Mouse (Mus musculus) ES-Bruce4 (cell line): Measurements from ENCODE around the gene Ccdc184. TPM values are rescaled to one million over a fixed set of nuclear protein-coding genes. Genes with fewer than 3 reads are reported as not detected.
A peak's percentile ranks its signal among the peaks of the same experiment; 100 is the strongest.

Experiments used
- H3K27ac ChIP-seq: 2 replicates; pipeline ENCODE4 v1.5.1; 2012; ENCODE audit warnings: low read length, inconsistent platforms; ENCODE audit not compliant: insufficient read depth
- H3K27me3 ChIP-seq: 2 replicates; pipeline ENCODE4 v1.6.1; 2012; ENCODE audit warnings: mild to moderate bottlenecking, low read length, inconsistent platforms; ENCODE audit not compliant: control insufficient read depth, poor library complexity, insufficient read depth, severe bottlenecking
- H3K36me3 ChIP-seq: 2 replicates; pipeline ENCODE4 v1.6.1; 2012; ENCODE audit warnings: inconsistent platforms, mild to moderate bottlenecking, low read length, moderate library complexity; ENCODE audit not compliant: control insufficient read depth, poor library complexity, insufficient read depth, severe bottlenecking
- H3K4me1 ChIP-seq: one replicate; pipeline ENCODE4 v1.8.1; 2011; ENCODE audit warnings: low read length; ENCODE audit not compliant: control insufficient read depth, insufficient read depth
- H3K4me3 ChIP-seq: 2 replicates; pipeline ENCODE4 v1.5.1; 2011; ENCODE audit warnings: low read depth, mild to moderate bottlenecking, low read length
- H3K9ac ChIP-seq: 2 replicates; pipeline ENCODE4 v1.6.1; 2012; ENCODE audit warnings: low read depth, mild to moderate bottlenecking, inconsistent platforms; ENCODE audit not compliant: poor library complexity, severe bottlenecking
- H3K9me3 ChIP-seq: replicated peaks from 2 replicates; pipeline ENCODE4 v1.6.1; 2012; ENCODE audit warnings: mild to moderate bottlenecking, low read length, inconsistent platforms; ENCODE audit not compliant: control insufficient read depth, poor library complexity, insufficient read depth, severe bottlenecking
- CTCF ChIP-seq: IDR thresholded peaks from one replicate; pipeline ENCODE4 v1.8.1; 2011; ENCODE audit warnings: low read depth, low read length
- EP300 ChIP-seq: IDR thresholded peaks from 2 replicates; pipeline ENCODE4 v1.6.1; 2011; ENCODE audit warnings: low read depth, low read length; ENCODE audit not compliant: insufficient read depth
- POLR2A ChIP-seq: IDR thresholded peaks from one replicate; pipeline ENCODE4 v1.8.1; 2011; ENCODE audit warnings: low read length; ENCODE audit not compliant: insufficient read depth
- polyA plus RNA-seq: library from polyadenylated mRNA; stranded (reverse); fragments of >200 nt; gene quantifications from 2 replicates; pipeline ENCODE4 v1.2.4, GENCODE M21; 2011; ENCODE audit warnings: low read depth; ENCODE audit not compliant: missing spikeins, insufficient read depth, insufficient read length

Ccdc184 gene
- polyA plus RNA-seq, 1 experiment: 0.81 TPM

- H3K9ac ChIP-seq: no peak overlapping the region
Observed at GRCm38 (mm10) chr15:98168622-98169004, 1.7 kb downstream of the Ccdc184 start.

GRCm38 (mm10) chr15:98170365-98170764 lies 3.4 kb downstream of the Ccdc184 start:
- TF ChIP-seq CTCF: no peak
- TF ChIP-seq POLR2A: no peak
- TF ChIP-seq EP300: no peak
- Histone ChIP-seq H3K27me3 (no peaks in the 10 kb centered on the region), H3K27ac (no peak overlapping the region), H3K4me1 (no peaks in the 10 kb centered on the region), H3K9ac (no peak overlapping the region), H3K4me3 (no peak overlapping the region), H3K9me3 (0 out of 2 replicates have a peak, but pooled peaks cover 4% of the 10 kb centered on the region), H3K36me3 (no peaks in the 10 kb centered on the region)

More at GRCm38 (mm10) chr15:98168622-98169004, 1.7 kb downstream of the Ccdc184 start:
- H3K36me3 ChIP-seq: no peaks in the 10 kb centered on the region
- 0 out of 2 replicates have a peak, but pooled peaks cover under 1% of the 10 kb centered on the region for H3K9me3 ChIP-seq
- H3K4me1 ChIP-seq: no peaks in the 10 kb centered on the region
- H3K27me3 ChIP-seq: no peaks in the 10 kb centered on the region
- H3K27ac ChIP-seq: no peak overlapping the region
- no peak for TF ChIP-seq CTCF
- TF ChIP-seq EP300: no peak
- no peak for TF ChIP-seq POLR2A
- H3K4me3 ChIP-seq: peak overlapping the region; percentile 63

GRCm38 (mm10) chr15:98170917-98171316 lies 4.0 kb downstream of the Ccdc184 start:
- Histone ChIP-seq H3K9ac (no peak overlapping the region), H3K4me1 (no peaks in the 10 kb centered on the region), H3K9me3 (0 out of 2 replicates have a peak, but pooled peaks cover 4% of the 10 kb centered on the region), H3K27ac (no peak overlapping the region), H3K27me3 (no peaks in the 10 kb centered on the region), H3K4me3 (no peak overlapping the region), H3K36me3 (no peaks in the 10 kb centered on the region)
- TF ChIP-seq CTCF (no peak), EP300 (no peak), POLR2A (no peak)

GRCm38 (mm10) chr15:98172113-98172512 lies 5.2 kb downstream of the Ccdc184 start:
- Histone ChIP-seq H3K27me3 (no peaks in the 10 kb centered on the region), H3K36me3 (no peaks in the 10 kb centered on the region), H3K4me1 (no peaks in the 10 kb centered on the region), H3K9me3 (0 out of 2 replicates have a peak, but pooled peaks cover 4% of the 10 kb centered on the region), H3K27ac (no peak overlapping the region), H3K9ac (no peak overlapping the region), H3K4me3 (no peak overlapping the region)
- TF ChIP-seq CTCF: no peak
- TF ChIP-seq POLR2A: no peak
- TF ChIP-seq EP300: no peak

- TF ChIP-seq POLR2A (no peak), EP300 (no peak), CTCF (no peak)
- Histone ChIP-seq H3K27ac (no peak overlapping the region), H3K4me1 (no peaks in the 10 kb centered on the region), H3K36me3 (no peaks in the 10 kb centered on the region), H3K27me3 (no peaks in the 10 kb centered on the region), H3K4me3 (no peak overlapping the region), H3K9me3 (0 out of 2 replicates have a peak, but pooled peaks cover 4% of the 10 kb centered on the region), H3K9ac (no peak overlapping the region)
Observed at GRCm38 (mm10) chr15:98173821-98174220, 6.9 kb downstream of the Ccdc184 start.

GRCm38 (mm10) chr15:98177320-98177719 lies 10.4 kb downstream of the Ccdc184 start:
- TF ChIP-seq EP300: no peak
- TF ChIP-seq POLR2A: no peak
- TF ChIP-seq CTCF: no peak
- Histone ChIP-seq H3K27ac (no peak overlapping the region), H3K27me3 (no peaks in the 10 kb centered on the region)

More at GRCm38 (mm10) chr15:98177320-98177719, 10.4 kb downstream of the Ccdc184 start:
- Histone ChIP-seq H3K4me3 (no peak overlapping the region), H3K36me3 (no peaks in the 10 kb centered on the region), H3K4me1 (peaks cover 2% of the 10 kb centered on the region), H3K9me3 (0 out of 2 replicates have a peak, but pooled peaks cover 4% of the 10 kb centered on the region), H3K9ac (no peak overlapping the region)
